Mouse (Mus musculus): ENCODE data around the gene Rpl23.
"Not testable (repeated sequence)": the region's sequence is repeated elsewhere in the genome, so short reads cannot be mapped to it uniquely, and the experiment has no call there.

The Rpl23 gene

DNA sequence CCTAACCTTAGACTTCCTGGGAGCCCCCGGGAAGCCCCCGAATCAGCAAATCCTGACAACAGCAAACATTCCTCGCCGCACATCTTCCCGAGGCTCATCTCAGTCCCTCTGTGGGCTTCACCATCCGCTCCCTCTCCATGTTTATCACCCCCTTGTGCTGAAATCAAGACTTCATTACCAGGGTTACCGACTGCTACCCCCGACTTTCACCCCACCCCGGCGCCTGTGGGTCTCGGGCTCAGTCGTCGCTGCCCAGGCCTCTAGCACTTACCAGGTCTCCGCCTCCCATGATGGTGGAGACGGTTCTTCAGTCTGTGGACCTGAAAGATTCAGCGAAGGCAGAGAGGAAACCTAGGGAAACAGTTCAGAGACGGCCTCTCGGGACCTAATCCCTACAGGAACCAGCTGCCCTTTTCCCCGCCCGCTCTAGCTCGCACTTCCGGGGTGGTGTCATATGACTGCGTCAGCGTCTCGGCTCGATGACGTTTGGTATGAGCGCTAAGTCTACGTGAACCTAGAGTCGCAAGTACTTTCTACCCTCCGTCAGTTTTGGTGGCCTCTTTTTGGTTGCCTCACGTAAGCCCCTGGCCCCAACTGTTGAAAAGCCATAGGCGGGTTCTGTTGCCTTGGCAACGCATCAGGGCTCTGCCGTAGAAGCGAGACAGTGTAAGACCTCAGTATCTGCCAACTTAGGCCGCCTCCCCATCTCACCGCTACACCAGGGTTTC, 15.9 kb downstream of the Rpl23 start, which contains the start of gene Cwc25:
Gene Cwc25, minus strand, starts transcription at position 403 of the 728 bp plus-strand sequence.
- DNase-seq (ENCODE audit: low read depth, low spot score), result peak; percentile 98

DNA sequence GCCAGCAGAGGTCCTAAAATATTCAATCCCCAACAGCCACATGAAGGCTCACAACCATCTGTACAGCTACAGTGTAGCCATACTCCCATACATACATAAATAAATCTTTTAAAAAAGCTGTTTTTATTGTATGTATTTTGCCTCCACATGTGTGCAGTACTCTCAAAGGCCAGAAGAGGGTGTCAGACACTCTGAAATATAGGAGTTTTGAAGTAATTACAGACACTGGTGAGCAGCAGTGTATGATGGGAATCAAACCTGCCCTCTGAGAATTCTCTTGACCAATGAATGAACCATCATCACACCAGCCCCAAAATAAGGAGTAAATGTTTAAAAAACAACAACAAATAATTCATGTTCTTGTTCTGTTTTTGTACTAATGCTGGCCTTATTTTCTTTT, 20.6 kb downstream of the Rpl23 start:
- DNase-seq (ENCODE audit: low read depth, low spot score), result peak; percentile 65

DNA sequence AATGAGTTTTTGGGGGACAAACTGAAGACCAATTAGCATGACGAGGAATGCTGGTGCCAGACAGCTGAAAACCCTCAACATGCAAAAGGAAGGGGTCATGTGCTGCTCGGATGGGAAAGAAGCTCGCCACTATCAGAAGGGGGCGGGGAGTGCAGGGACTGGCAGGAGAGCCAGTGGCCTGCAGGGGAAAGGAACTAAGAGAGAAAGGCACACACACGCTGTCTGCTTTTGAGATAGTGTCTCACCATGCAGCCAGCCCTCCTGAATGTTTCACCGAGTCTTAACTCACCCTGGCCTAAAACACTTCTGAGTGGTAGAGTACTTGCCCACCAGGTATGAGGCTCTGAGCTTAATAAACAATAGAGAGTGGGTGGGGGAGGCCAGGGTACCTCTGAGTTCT, 23.3 kb downstream of the Rpl23 start:
- DNase-seq (ENCODE audit: low read depth, low spot score), result no peak

DNA sequence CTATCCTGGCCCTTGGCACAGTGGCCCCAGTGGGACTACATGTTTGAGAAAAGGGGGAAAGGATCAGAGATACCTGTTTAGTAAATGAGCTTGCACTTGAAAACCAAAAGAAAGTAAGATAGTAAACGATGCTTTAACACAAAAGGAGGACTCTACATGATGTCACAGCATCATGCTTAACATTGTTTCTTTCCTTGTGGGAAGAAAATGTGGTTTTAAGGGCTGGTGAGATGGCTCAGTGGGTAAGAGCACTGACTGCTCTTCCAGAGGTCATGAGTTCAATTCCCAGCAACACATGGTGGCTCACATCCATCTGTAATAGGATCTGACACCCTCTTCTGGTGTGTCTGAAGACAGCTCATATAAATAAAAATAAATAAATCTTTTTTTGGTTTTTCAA, 24.1 kb downstream of the Rpl23 start:
- no peak for DNase-seq (ENCODE audit: low read depth, low spot score)

DNA sequence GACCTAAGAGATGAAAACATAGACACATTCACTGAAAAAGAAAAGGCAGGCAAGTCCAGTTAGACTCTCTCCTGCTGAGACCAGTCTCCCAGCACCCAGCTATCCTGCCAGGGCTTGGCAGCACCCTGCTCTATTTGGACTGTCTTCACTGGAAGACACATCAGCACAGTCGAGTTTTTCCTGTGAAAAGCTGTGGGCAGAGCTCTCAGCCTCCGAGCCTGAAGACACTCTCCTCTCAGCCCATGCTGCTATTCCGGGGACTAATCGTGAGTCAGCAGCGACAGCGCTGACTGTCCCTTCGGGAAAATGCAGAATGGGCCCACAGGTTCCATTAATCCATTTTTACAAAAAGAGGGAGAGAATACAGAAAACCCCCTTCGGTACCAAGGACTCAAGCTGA, 29.0 kb downstream of the Rpl23 start:
- no peak for DNase-seq (ENCODE audit: low read depth, low spot score)

DNA sequence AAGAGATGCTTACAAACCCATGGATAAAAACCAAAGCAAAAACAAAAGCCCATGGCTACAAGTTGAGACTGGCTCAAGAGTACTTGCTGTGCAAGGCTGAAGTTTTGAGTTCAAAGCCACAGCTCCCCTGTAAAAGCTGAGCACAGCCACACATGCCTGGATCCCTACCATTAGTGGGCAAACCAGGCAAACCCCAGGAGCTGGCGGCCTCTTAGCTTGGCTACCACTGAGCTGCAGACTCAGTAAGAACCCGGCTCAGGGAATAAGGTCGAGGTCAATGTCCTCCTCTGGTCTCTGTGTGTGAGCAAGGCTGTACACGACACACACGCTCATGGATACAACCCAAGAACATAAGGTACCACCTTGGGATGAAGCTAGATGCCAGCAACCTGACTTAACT, 33.7 kb downstream of the Rpl23 start:
- DNase-seq (ENCODE audit: low read depth, low spot score), result no peak

DNA sequence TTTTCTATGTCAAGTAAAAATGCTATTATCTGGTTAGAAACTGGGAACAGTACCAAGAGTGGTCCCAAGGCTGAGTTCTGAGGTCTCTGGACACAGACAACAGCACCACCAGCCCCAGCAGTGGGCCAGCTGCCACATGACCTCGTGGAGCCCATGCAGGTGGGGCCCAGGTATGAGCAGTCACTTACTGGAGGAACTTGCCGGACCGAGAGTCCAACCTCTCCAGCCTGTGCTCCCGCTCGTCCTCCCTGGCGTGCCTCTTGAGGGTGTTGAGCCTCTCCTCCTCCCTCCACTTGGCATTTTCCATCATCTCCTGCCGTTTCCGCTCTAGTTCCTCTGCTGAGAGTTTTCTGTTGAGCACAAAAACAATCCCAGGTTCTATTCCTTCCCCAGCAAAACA, 34.5 kb downstream of the Rpl23 start:
- no peak for DNase-seq (ENCODE audit: low read depth, low spot score)

DNA sequence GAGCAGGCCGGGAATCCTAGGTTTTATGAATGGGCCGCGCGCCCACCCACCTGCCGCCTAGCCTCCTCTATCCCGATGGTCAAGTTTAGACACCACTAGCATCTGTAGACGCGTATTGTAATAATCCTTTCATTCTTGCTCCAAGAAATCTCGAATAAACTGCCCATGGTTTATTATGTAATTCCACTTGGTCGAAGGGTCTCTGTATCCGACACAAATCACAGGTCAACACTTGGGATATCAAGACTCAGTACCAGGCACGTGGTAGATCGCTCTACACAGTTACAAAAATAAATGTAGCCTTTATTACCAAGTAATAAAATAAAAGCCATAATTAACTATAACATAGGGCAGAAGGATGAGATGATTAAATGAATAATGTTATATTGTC, 36.9 kb downstream of the Rpl23 start:
- DNase-seq (ENCODE audit: low read depth, low spot score), result no peak

DNA sequence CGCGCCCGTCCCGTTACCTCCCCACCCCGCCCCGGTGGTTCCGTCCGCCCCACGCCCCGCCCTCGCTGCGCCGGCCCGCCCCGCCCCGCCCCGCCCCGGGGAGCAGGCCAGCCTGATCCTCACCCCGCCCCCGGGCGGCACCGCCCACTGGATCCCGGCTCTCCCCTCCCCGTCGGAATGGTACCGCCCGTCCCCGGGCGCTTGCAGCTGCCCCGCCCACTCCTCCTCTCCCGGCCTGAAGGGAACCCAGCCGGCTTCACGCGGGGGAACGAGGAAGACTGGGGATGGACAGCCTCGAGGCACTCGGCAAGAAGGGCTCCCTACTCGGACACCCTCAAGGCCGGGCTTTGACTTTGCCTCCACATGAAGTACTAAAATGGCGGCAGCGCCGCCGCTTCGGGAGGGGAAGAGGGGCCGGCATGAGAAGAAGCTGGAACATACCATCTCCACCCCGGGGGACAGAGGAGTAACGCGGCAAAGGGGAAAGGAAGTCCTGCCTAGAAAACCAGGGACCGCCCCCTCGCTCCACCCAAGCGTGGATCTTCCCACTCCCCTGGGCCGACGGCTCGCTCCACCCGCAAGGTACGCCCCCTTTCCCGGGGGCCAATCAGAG, 37.4 kb downstream of the Rpl23 start:
- peak; percentile 100 for DNase-seq (ENCODE audit: low read depth, low spot score)

DNA sequence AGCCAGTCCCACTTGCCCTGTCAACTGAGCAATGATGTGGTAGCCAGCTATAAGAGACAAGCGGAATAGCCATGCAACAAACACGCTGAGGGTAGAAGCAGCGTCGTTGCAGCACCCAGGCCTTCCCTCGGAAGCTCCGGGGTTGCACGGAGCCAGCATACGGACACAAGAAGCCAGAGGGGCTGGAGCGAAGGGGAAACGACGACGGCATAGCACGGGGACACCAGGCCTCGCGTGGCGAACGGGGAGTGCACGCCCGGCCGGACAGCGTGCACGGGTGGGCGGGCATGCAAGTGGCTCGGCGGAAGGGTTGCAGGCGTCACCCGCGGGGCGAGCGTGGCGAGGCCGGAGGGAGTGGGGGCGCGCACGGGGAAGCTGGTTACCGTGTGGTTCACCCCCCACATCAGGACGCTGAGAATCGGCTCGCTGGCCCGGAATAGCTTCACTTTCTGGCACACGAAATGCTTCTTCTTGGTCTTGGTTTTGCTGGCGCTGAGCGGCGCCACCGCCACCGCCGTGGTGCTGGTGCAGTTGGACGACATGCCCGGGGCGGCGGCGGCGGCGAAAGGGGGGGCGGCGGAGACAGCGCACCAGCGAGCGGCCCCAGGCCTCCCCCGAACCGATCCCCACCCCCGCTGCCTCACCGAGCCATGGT, 38.0 kb downstream of the Rpl23 start, which contains the start of gene Pip4k2b:
Gene Pip4k2b, minus strand, starts transcription at position 642 of the 655 bp plus-strand sequence.
- no peak for DNase-seq (ENCODE audit: low read depth, low spot score)

DNA sequence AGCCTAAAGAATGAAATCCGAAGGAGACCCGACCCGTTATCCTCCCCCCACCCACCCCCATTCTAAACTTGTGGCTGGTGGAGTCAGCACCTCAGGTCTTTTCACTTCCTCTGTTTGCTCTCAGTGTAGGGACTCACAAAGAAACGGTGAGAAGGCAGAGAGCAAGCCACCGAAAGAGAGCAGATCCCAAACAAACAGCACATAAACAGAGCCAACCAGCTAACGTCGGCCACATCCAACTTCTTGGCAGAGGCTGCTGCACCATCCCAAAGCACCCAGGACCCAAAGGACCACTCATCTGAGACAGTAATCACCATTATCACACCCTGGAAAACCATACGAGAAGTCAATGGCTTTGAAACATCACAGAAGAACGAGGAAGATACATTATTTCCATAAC, 38.8 kb downstream of the Rpl23 start:
- DNase-seq (ENCODE audit: low read depth, low spot score), result no peak

DNA sequence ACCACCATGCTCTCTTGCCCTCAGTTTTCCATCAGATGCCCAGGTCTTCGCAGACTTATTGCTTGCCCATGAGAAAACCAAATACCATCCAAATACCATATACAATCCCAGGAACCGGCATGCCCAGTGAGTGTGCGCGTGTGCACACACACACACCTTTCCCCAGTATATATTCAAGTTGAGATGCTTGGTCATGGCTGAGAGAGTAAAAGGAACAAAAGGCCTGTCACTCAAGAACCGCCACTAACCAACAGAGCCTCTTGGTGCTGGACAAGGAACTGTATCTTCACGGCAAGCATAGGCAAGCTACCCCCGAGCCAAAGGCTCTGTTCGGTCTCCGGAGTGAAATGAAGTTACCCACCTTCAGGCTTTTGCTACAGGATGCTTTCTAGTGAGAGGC, 39.6 kb downstream of the Rpl23 start:
- no peak for DNase-seq (ENCODE audit: low read depth, low spot score)

DNA sequence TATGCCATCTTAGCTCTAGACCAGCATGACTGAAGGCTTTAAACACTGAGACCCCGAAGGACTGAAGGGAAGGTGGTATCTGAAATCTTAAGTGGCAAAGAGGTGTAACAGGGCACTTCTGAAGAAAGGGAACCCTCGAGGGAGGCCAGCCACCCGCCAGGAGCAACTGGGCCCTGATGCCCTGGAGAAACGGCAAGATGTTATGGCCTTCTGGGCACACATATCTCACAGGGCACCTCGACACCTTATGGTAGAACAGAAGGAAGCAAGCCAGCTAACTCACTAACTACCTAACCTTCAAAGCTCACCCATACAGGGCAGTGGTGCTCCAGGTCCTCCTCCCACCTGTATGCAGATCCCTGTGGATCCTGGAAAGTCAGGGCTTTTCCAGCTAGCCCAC, 40.1 kb downstream of the Rpl23 start:
- no peak for DNase-seq (ENCODE audit: low read depth, low spot score)

DNA sequence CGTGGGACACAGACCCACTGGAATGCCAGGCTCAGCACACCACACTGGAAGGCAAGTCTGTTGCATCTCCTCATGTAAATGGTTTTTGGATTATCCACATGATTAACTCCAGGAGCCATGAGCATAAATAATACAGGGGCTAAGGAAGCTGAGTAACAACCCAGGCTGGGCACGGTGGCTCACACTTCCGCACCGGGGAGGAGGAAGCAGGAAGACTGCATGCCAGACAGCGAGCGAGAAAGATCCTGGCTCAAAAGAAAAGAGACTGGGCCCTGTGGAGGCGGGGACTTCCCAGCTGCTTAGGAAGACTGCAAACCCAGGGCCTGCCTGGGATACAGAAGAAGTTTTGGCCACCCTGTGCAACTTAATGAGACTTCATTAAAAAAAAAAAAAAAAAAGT, 42.0 kb downstream of the Rpl23 start:
- DNase-seq (ENCODE audit: low read depth, low spot score), result peak; percentile 39

DNA sequence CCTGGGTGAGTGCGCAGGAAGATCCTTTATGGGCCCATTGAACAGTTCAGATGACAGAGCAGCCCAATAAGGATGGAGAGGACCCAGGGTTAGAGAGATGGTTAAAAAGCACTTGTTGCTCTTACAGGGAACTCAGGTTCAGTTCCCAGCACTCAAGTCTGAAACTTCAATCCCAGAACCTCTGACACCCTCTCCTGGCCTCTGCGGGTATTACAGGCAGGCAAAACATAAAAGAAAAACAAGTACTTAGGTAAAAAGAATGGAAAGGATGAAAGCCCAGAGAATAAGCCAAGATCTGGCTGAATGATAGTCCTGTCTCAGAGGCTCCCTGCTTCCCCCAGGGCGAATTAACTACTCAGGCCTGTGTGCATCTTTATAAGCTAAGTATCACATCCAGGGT, 43.1 kb downstream of the Rpl23 start:
- peak; percentile 87 for DNase-seq (ENCODE audit: low read depth, low spot score)

DNA sequence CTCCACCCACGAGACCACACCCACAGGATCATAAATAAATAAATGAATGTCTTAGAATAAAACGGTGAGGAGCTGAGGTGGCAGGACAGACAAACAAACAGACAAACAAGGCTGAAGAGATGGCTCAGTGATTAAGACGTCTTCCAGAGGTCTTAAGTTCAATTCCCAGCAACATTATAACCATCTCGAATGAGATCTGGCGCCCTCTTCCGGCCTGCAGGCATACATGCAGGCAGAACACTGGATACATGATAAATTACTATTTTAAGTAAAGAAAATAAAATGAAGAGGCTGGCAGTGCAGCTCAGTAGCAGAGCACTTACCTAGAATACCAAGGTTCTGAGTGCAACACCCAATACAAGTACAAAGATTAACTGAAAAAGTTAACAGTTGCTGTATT, 43.5 kb downstream of the Rpl23 start:
- peak; percentile 77 for DNase-seq (ENCODE audit: low read depth, low spot score)

DNA sequence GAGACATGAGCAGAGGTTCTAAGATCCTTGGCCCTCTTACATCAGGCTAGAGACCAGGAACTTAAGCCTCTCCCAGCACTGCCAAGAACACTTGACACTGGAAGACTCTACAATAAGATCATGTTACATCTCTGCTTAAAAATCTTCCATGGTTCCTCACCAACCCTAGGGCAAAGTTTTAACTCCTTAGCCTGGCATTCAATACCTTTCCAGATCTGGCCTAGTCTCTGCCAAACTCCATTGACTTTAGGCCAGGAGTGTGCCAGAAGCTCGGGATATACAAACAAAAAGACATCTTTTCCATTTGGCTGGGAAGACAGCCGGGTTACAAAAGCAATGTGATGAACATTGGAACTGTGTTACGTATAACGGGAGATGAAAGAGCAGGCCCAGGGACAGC, 44.6 kb downstream of the Rpl23 start:
- DNase-seq (ENCODE audit: low read depth, low spot score), result no peak

DNA sequence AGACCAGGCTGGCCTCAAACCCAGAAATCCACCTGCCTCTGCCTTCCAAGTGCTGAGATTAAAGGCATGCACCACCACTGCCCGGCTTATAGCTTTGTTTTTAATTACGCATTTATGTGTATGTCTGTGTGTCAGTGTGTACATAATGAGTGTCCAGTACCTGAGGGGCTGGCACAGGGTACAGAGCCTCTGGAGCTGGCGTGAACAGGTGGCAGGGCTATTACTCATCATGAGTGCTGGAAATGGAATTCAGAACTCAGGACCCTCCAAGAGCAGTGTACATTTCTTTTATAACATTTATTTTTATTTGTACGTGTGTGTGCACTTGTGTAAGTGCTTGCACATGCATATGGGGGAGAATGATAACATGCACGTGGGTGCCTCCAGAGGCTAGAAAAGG, 45.6 kb downstream of the Rpl23 start:
- DNase-seq (ENCODE audit: low read depth, low spot score), result no peak

DNA sequence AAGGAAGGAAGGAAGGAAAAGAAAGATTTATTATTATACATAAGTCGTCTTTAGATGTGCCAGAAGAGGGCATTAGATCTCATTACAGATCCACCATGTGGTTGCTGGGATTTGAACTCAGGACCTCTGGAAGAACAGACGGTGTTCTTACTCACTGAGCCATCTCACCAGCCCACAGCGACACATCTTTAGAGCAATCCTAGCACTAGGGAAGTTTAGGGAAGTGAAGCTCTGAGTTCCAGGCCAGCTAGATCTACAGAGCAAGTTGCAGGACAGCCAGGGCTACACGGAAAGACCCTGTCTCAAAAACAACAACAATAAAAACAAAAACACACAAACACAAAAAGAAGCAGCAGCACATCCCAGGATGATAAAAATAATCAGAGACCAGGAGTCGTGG, 47.4 kb downstream of the Rpl23 start:
- DNase-seq (ENCODE audit: low read depth, low spot score), result not testable (repeated sequence)

DNA sequence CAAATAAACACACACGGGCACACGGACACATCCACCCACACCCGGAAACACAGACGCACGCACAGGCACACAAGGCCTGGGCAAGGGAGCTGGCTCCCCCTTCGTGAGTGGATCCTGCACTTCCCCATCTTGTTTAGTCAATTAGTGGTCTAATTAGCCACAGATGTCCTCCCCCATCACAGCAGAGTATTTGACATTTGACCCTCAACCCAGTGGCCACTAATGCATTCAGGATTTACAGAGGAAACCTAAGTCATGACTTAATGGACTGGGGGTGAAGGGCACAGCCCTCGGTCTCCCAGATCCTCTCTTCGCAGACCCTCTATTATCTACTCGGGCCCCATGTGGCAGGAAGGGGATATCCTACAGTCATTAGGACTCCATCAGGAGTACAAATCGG, 48.5 kb downstream of the Rpl23 start:
- no peak for DNase-seq (ENCODE audit: low read depth, low spot score)

DNA sequence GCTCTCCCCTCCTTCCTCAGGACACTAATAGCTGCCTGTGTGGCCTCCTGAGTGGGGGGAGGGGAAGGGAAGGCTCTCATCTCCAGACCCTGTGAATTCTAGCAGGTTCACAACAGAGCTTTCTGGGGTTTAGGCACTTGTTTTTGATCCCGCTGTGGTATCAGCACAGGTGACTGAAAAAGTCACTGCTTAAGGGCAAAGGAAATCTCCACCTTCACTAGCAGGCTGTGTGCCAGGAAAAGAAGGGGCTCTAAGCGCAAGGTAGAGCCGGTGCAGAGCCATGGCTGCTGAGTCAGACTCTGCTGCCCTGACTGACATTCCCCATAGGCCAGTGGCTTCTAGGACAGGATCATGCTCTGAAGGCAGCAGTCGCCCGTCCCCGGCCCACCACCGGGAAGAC, 53.5 kb downstream of the Rpl23 start:
- DNase-seq (ENCODE audit: low read depth, low spot score), result no peak

DNA sequence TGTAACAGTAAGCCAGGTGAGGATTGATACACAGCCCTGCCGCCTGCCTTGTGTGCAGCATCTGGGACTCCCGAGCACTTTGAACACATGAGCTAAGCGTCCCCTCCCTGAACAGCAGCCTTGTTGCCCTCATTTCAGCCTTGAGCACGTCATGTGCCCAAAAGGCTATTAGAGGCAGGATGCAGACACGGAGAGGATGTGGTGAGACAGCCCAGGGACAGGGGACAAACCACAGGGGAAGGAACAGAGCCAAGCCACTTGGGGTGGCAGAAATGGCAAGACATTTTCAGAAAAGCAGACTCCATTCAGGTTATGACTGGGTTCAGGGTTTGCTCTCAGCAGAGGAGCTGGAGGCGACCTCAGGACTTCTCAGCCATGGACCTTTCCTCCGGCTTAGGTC, 53.9 kb downstream of the Rpl23 start:
- DNase-seq (ENCODE audit: low read depth, low spot score), result no peak

Measured in R1 (cell line).